Mouse (Mus musculus): ENCODE data around the gene Gabarap. TPM values are rescaled to one million over a fixed set of nuclear protein-coding genes. Genes with fewer than 3 reads are reported as not detected.
A peak's percentile ranks its signal among the peaks of the same experiment; 100 is the strongest.

Gabarap gene
- total and polyA plus RNA-seq, 3 experiments: 189 to 352 (median 213) TPM

GRCm38 (mm10) chr11:70028401-70029129 lies 37.6 kb downstream of the Gabarap start:
- TF ChIP-seq CHD2 (IDR thresholded peaks at IDR 0.05; ENCODE audit: low read length): no peak
- peak; percentile 17; the same call in 1 of the 2 replicates for TF ChIP-seq TCF12 (IDR thresholded peaks at IDR 0.05; ENCODE audit: low read depth, low read length)
- DNase-seq (ENCODE audit: extremely low read depth): no peak
- Histone ChIP-seq H3K4me3 (replicated peaks in 1 of 3; ENCODE audit: low read depth in 2 of 3, low read length in 2 of 3, poor library complexity in 1 of 3) (peak overlapping the region in 2 of 3 experiments; percentile 21 to 56), H3K27me3 (replicated peaks) (peaks cover 6% of the 10 kb centered on the region), H3K9ac (ENCODE audit: insufficient read depth, low read depth) (no peak overlapping the region), H3K27ac (ENCODE audit: insufficient read depth, low read depth) (no peak overlapping the region), H3K4me1 (ENCODE audit: control insufficient read depth in 1 of 2, insufficient read depth in 2 of 2) (peaks cover 19 to 37% of the 10 kb centered on the region in 2 experiments), H3K9me3 (replicated peaks; ENCODE audit: low read length) (no peaks in the 10 kb centered on the region), H3K4me2 (ENCODE audit: insufficient read depth, low read depth, poor library complexity, severe bottlenecking) (peak overlapping the region; percentile 27), H3K36me3 (replicated peaks in 1 of 2; ENCODE audit: control insufficient read depth in 1 of 2, insufficient read depth in 1 of 2, low read length in 1 of 2) (peaks cover 11 to 21% of the 10 kb centered on the region in 2 experiments), H3K79me2 (replicated peaks; ENCODE audit: control insufficient read depth, extremely low read depth, insufficient read depth, poor library complexity, severe bottlenecking) (no peaks in the 10 kb centered on the region)
- in situ Hi-C loops (cut with MboI; ENCODE audit: low pct_ligation_motif_present, low pct_unique_long_range_greater_than_20kb, low sequenced_read_pairs): no loop called here
- dilution Hi-C loops (cut with MboI; ENCODE audit: extremely low pct_ligation_motif_present, extremely low pct_unique_long_range_greater_than_20kb, low sequenced_read_pairs): no loop called here

- H3K4me1 ChIP-seq (ENCODE audit: control insufficient read depth in 1 of 2, insufficient read depth in 2 of 2): peaks cover 19 to 37% of the 10 kb centered on the region in 2 experiments
- no peak overlapping the region for H3K9ac ChIP-seq (ENCODE audit: insufficient read depth, low read depth)
- TF ChIP-seq PAX5 (IDR thresholded peaks at IDR 0.05; ENCODE audit: low read length) (no peak), TBP (conservative IDR thresholded peaks at IDR 0.05; ENCODE audit: low read depth, low read length) (peak; percentile 56; the same call in 1 of the 2 replicates), USF2 (conservative IDR thresholded peaks at IDR 0.05; ENCODE audit: low read depth, low read length) (no peak), E2F4 (IDR thresholded peaks at IDR 0.05; ENCODE audit: insufficient replicate concordance, low read depth, low read length) (no peak), ZKSCAN1 (IDR thresholded peaks at IDR 0.05; ENCODE audit: borderline replicate concordance, low read depth, low read length) (no peak), SIN3A (IDR thresholded peaks at IDR 0.05; ENCODE audit: low read length) (peak; percentile 59; the same call in 1 of the 2 replicates), BHLHE40 (IDR thresholded peaks at IDR 0.05; ENCODE audit: low read depth, low read length) (peak; percentile 24; the same call in 1 of the 2 replicates), MAFK (IDR thresholded peaks at IDR 0.05; ENCODE audit: insufficient replicate concordance, low read length) (no peak), POLR2A (IDR thresholded peaks at IDR 0.05; ENCODE audit: low read depth, low read length) (0 out of 2 replicates have a peak, but pooled peaks have one; percentile 13), MAX (IDR thresholded peaks at IDR 0.05; ENCODE audit: low read length) (no peak), MXI1 (IDR thresholded peaks at IDR 0.05; ENCODE audit: low read depth, low read length) (peak; percentile 98), ELF1 (IDR thresholded peaks at IDR 0.05; ENCODE audit: low read depth, low read length) (peak; percentile 80), USF1 (IDR thresholded peaks at IDR 0.05; ENCODE audit: low read depth, low read length) (no peak), HCFC1 (IDR thresholded peaks at IDR 0.05; ENCODE audit: low read depth, low read length) (peak; percentile 67), MAZ (IDR thresholded peaks at IDR 0.05; ENCODE audit: low read depth, low read length) (peak; percentile 84; the same call in 1 of the 2 replicates), ZC3H11A (IDR thresholded peaks at IDR 0.05; ENCODE audit: low read depth, low read length) (no peak), CHD2 (IDR thresholded peaks at IDR 0.05; ENCODE audit: low read length) (peak; percentile 86), MYC (IDR thresholded peaks at IDR 0.05; ENCODE audit: low read depth, low read length) (peak; percentile 60; the same call in 1 of the 2 replicates)
- dilution Hi-C loops (cut with MboI; ENCODE audit: extremely low pct_ligation_motif_present, extremely low pct_unique_long_range_greater_than_20kb, low sequenced_read_pairs) (no loop called here), in situ Hi-C loops (cut with MboI; ENCODE audit: low pct_ligation_motif_present, low pct_unique_long_range_greater_than_20kb, low sequenced_read_pairs) (no loop called here)
- H3K9me3 ChIP-seq (replicated peaks; ENCODE audit: low read length): no peaks in the 10 kb centered on the region
- peaks cover 4% of the 10 kb centered on the region for H3K27me3 ChIP-seq (replicated peaks)
- no peaks in the 10 kb centered on the region for H3K79me2 ChIP-seq (replicated peaks; ENCODE audit: control insufficient read depth, extremely low read depth, insufficient read depth, poor library complexity, severe bottlenecking)
- H3K4me2 ChIP-seq (ENCODE audit: insufficient read depth, low read depth, poor library complexity, severe bottlenecking): peak overlapping the region; percentile 58
- peak; percentile 100 for DNase-seq (ENCODE audit: extremely low read depth)
- peak overlapping the region; percentile 58; the same call in 1 of the 2 replicates for H3K27ac ChIP-seq (ENCODE audit: insufficient read depth, low read depth)
- peaks cover 11 to 23% of the 10 kb centered on the region in 2 experiments for H3K36me3 ChIP-seq (replicated peaks in 1 of 2; ENCODE audit: control insufficient read depth in 1 of 2, insufficient read depth in 1 of 2, low read length in 1 of 2)
- peak overlapping the region; percentile 40 to 69 (median 56) for H3K4me3 ChIP-seq (replicated peaks in 1 of 3; ENCODE audit: low read depth in 2 of 3, low read length in 2 of 3, poor library complexity in 1 of 3)
Observed at GRCm38 (mm10) chr11:70029130-70029801, 38.3 kb downstream of the Gabarap start.
